Mouse (Mus musculus) stomach, embryonic 15.5 days (tissue): Measurements from ENCODE around the gene Adora2a. TPM values are rescaled to one million over a fixed set of nuclear protein-coding genes. Genes with fewer than 3 reads are reported as not detected.
A peak's percentile ranks its signal among the peaks of the same experiment; 100 is the strongest.
"Not testable (repeated sequence)": the region's sequence is repeated elsewhere in the genome, so short reads cannot be mapped to it uniquely, and the experiment has no call there.

Experiments used
- ATAC-seq: fragments of 200-750 bp; cut with Nextera tagmentation; 2 replicates; pipeline ENCODE4 v1.8.0; 2017; ENCODE audit warnings: low read depth, moderate number of reproducible peaks, moderate TSS enrichment; ENCODE audit not compliant: insufficient read depth, low FRiP score
- H3K27ac ChIP-seq: fragments of 300-500 bp; sonication (generic); 2 replicates; pipeline ENCODE4 v1.5.1; 2015; ENCODE audit warnings: mild to moderate bottlenecking, inconsistent platforms
- H3K27me3 ChIP-seq: fragments of 300-500 bp; sonication (generic); replicated peaks from 2 replicates; pipeline ENCODE4 v1.6.1; 2015; ENCODE audit warnings: inconsistent platforms
- H3K36me3 ChIP-seq: fragments of 300-500 bp; sonication (generic); 2 replicates; pipeline ENCODE4 v1.6.1; 2015; ENCODE audit warnings: inconsistent platforms
- H3K4me1 ChIP-seq: fragments of 300-500 bp; sonication (generic); 2 replicates; pipeline ENCODE4 v1.6.1; 2015; ENCODE audit warnings: inconsistent platforms
- H3K4me2 ChIP-seq: fragments of 300-500 bp; sonication (generic); 2 replicates; pipeline ENCODE4 v1.6.1; 2015; ENCODE audit warnings: mild to moderate bottlenecking, inconsistent platforms
- H3K4me3 ChIP-seq: fragments of 300-500 bp; sonication (generic); replicated peaks from 2 replicates; pipeline ENCODE4 v1.5.1; 2015; ENCODE audit warnings: inconsistent platforms
- H3K9ac ChIP-seq: fragments of 300-500 bp; sonication (generic); 2 replicates; pipeline ENCODE4 v1.6.1; 2015; ENCODE audit warnings: inconsistent platforms
- H3K9me3 ChIP-seq: fragments of 300-500 bp; sonication (generic); 2 replicates; pipeline ENCODE4 v1.6.1; 2016; ENCODE audit warnings: inconsistent platforms
- WGBS: fragments of 180-500 bp; shearing (Covaris S2); methylation state at CpG from one replicate; pipeline ENCODE4 v1.1.7; 2015; 5-methylcytosine and 5-hydroxymethylcytosine counted together
- polyA plus RNA-seq: library from polyadenylated mRNA; unstranded; fragments of >200 nt; fragmentation: Nextera tagmentation; extraction: Ambion mirVana; gene quantifications from 2 replicates; pipeline ENCODE4 v1.2.1, GENCODE M21; 2015

Gene Adora2a
- polyA plus RNA-seq, 1 experiment from 2014 or later, result 2.6 TPM

GRCm38 (mm10) chr10:75353838-75354241 is 37.2 kb downstream of the Adora2a start:
- not testable (repeated sequence) for H3K27me3 ChIP-seq, H3K27ac ChIP-seq, H3K4me2 ChIP-seq, H3K4me1 ChIP-seq, H3K9ac ChIP-seq, H3K9me3 ChIP-seq, H3K4me3 ChIP-seq, H3K36me3 ChIP-seq, ATAC-seq
- 48% methylated on average over 9 of the region's 9 CpGs for WGBS

GRCm38 (mm10) chr10:75355341-75355740 is 38.7 kb downstream of the Adora2a start:
- no peaks in the 10 kb centered on the region for H3K27me3 ChIP-seq
- no peaks in the 10 kb centered on the region for H3K36me3 ChIP-seq
- H3K9ac ChIP-seq, result no peak overlapping the region
- WGBS, result 60% methylated on average over 4 of the region's 4 CpGs
- no peaks in the 10 kb centered on the region for H3K9me3 ChIP-seq
- H3K4me3 ChIP-seq, result no peak overlapping the region
- H3K4me1 ChIP-seq, result no peaks in the 10 kb centered on the region
- no peak for ATAC-seq
- H3K4me2 ChIP-seq, result no peak overlapping the region
- H3K27ac ChIP-seq, result no peak overlapping the region

- not testable (repeated sequence) for H3K4me1 ChIP-seq, H3K4me3 ChIP-seq, H3K9ac ChIP-seq, H3K36me3 ChIP-seq, H3K4me2 ChIP-seq, H3K9me3 ChIP-seq, H3K27me3 ChIP-seq
- H3K27ac ChIP-seq, result peak overlapping the region; percentile 28; the same call in 1 of the 2 replicates
- peak; percentile 84 for ATAC-seq
- WGBS, result 24% methylated on average over 1 of the region's 1 CpGs
These were observed 47.6 kb downstream of the Adora2a start for GRCm38 (mm10) chr10:75364214-75364690.

- ATAC-seq, result peak; percentile 31; the same call in 1 of the 2 replicates
- 75% methylated on average over 9 of the region's 9 CpGs for WGBS
- Histone ChIP-seq H3K4me2 (0 out of 2 replicates have a peak overlapping the region, but pooled peaks have one; percentile 10), H3K27me3 (no peaks in the 10 kb centered on the region), H3K9me3 (no peaks in the 10 kb centered on the region), H3K4me3 (no peak overlapping the region), H3K4me1 (no peaks in the 10 kb centered on the region), H3K27ac (peak overlapping the region; percentile 28; the same call in 1 of the 2 replicates), H3K36me3 (no peaks in the 10 kb centered on the region), H3K9ac (no peak overlapping the region)
These were observed 48.1 kb downstream of the Adora2a start for GRCm38 (mm10) chr10:75364796-75365195.

GRCm38 (mm10) chr10:75365231-75365633 is 48.6 kb downstream of the Adora2a start:
- Histone ChIP-seq H3K4me3 (0 out of 2 replicates have a peak overlapping the region, but pooled peaks have one; percentile 14), H3K9me3 (no peaks in the 10 kb centered on the region), H3K9ac (no peak overlapping the region), H3K4me2 (0 out of 2 replicates have a peak overlapping the region, but pooled peaks have one; percentile 10), H3K36me3 (no peaks in the 10 kb centered on the region), H3K27ac (no peak overlapping the region), H3K4me1 (no peaks in the 10 kb centered on the region), H3K27me3 (no peaks in the 10 kb centered on the region)
- 39% methylated on average over 6 of the region's 6 CpGs for WGBS
- ATAC-seq, result no peak

GRCm38 (mm10) chr10:75373655-75374351 is 57.1 kb downstream of the Adora2a start:
- not testable (repeated sequence) for H3K4me2 ChIP-seq, H3K9ac ChIP-seq, H3K27ac ChIP-seq, H3K4me3 ChIP-seq, H3K9me3 ChIP-seq, H3K4me1 ChIP-seq, H3K36me3 ChIP-seq, H3K27me3 ChIP-seq
- 54% methylated on average over 13 of the region's 19 CpGs for WGBS
- peak; percentile 47; the same call in 1 of the 2 replicates for ATAC-seq

GRCm38 (mm10) chr10:75378688-75379087 is 62.0 kb downstream of the Adora2a start:
- Histone ChIP-seq H3K9ac (no peak overlapping the region), H3K4me2 (no peak overlapping the region), H3K27me3 (no peaks in the 10 kb centered on the region), H3K9me3 (no peaks in the 10 kb centered on the region), H3K4me1 (no peaks in the 10 kb centered on the region), H3K36me3 (no peaks in the 10 kb centered on the region), H3K4me3 (no peak overlapping the region), H3K27ac (no peak overlapping the region)
- ATAC-seq, result no peak
- WGBS, result 62% methylated on average over 10 of the region's 10 CpGs

Other genes starting within 250 kb of the Adora2a start
- 26.7 and 30.0 TPM in 2 replicates for gene Specc1l, start 104.8 kb upstream of the Adora2a start, polyA plus RNA-seq
- gene Upb1, start 84.2 kb downstream of the Adora2a start, polyA plus RNA-seq, result 4.3 TPM in 2 replicates
- 137 and 147 TPM in 2 replicates for gene Snrpd3, start 200.7 kb downstream of the Adora2a start, polyA plus RNA-seq
- gene Gucd1, start 201.1 kb downstream of the Adora2a start, polyA plus RNA-seq, result 26.7 and 27.5 TPM in 2 replicates
- gene Lrrc75b, start 243.5 kb downstream of the Adora2a start, polyA plus RNA-seq, result 1.6 and 2.6 TPM in 2 replicates
- gene Ggt1, start 244.7 kb downstream of the Adora2a start, polyA plus RNA-seq, result 26.5 and 36.2 TPM in 2 replicates